Mouse (Mus musculus) heart, adult 2 months (tissue): ENCODE measurements at regions not wholly inside any gene's neighbourhood (a gene's known extent, or its start where the extent isn't known, plus 50 kb on each side); places are given as distances from the start of the nearest gene placed in this dataset.

ENCODE experiments used
- CTCF ChIP-seq: fragments of 200-600 bp; IDR thresholded peaks from 2 replicates; pipeline ENCODE4 v1.8.1; 2022; ENCODE audit warnings: antibody characterized with exemption, mild to moderate bottlenecking, moderate library complexity
- EP300 ChIP-seq: fragments of 200-500 bp; IDR thresholded peaks from 2 replicates; pipeline ENCODE4 v1.6.1; 2011; ENCODE audit warnings: low read depth, low read length, control low read depth; ENCODE audit not compliant: insufficient read depth
- POLR2A ChIP-seq: fragments of 200-500 bp; IDR thresholded peaks from 2 replicates; pipeline ENCODE4 v1.6.1; 2011; ENCODE audit warnings: mild to moderate bottlenecking, low read depth, low read length, control low read depth; ENCODE audit not compliant: insufficient read depth

- TF ChIP-seq CTCF (no peak), EP300 (no peak), POLR2A (no peak)
Measured at GRCm38 (mm10) chr14:76309606-76310005, 105.2 kb upstream of the Tsc22d1 start.
